Mouse (Mus musculus) forebrain, embryonic 15.5 days (tissue): ENCODE measurements at regions not wholly inside any gene's neighbourhood (a gene's known extent, or its start where the extent isn't known, plus 50 kb on each side); places are given as distances from the start of the nearest gene placed in this dataset.
"Not testable (repeated sequence)": the region's sequence is repeated elsewhere in the genome, so short reads cannot be mapped to it uniquely, and the experiment has no call there.

Source experiments
- ATAC-seq: fragments of 200-750 bp; cut with Nextera tagmentation; replicated peaks from 2 replicates; pipeline ENCODE4 v1.8.0; 2017; ENCODE audit warnings: mild to moderate bottlenecking, moderate TSS enrichment, moderate library complexity
- H3K27ac ChIP-seq: fragments of 300-500 bp; sonication (generic); replicated peaks from 2 replicates; pipeline ENCODE4 v1.5.1; 2015; ENCODE audit warnings: mild to moderate bottlenecking, inconsistent platforms
- H3K27me3 ChIP-seq: fragments of 300-500 bp; sonication (generic); 2 replicates; pipeline ENCODE4 v1.6.1; 2015; ENCODE audit warnings: inconsistent platforms
- H3K36me3 ChIP-seq: fragments of 300-500 bp; sonication (generic); 2 replicates; pipeline ENCODE4 v1.6.1; 2015; ENCODE audit warnings: mild to moderate bottlenecking, inconsistent platforms
- H3K4me1 ChIP-seq: fragments of 300-500 bp; sonication (generic); 2 replicates; pipeline ENCODE4 v1.6.1; 2015; ENCODE audit warnings: inconsistent platforms
- H3K4me2 ChIP-seq: fragments of 300-500 bp; sonication (generic); replicated peaks from 2 replicates; pipeline ENCODE4 v1.6.1; 2015; ENCODE audit warnings: mild to moderate bottlenecking, inconsistent platforms
- H3K4me3 ChIP-seq: fragments of 300-500 bp; sonication (generic); 2 replicates; pipeline ENCODE4 v1.5.1; 2015; ENCODE audit warnings: mild to moderate bottlenecking, inconsistent platforms
- H3K9ac ChIP-seq: fragments of 300-500 bp; sonication (generic); replicated peaks from 2 replicates; pipeline ENCODE4 v1.6.1; 2015; ENCODE audit warnings: mild to moderate bottlenecking, inconsistent platforms
- H3K9me3 ChIP-seq: fragments of 300-500 bp; sonication (generic); 2 replicates; pipeline ENCODE4 v1.6.1; 2016; ENCODE audit warnings: inconsistent platforms
- WGBS: fragments of 180-500 bp; shearing (Covaris S2); methylation state at CpG from one replicate; pipeline ENCODE4 v1.1.7; 2015; ENCODE audit warnings: mixed read lengths; 5-methylcytosine and 5-hydroxymethylcytosine counted together

DNA sequence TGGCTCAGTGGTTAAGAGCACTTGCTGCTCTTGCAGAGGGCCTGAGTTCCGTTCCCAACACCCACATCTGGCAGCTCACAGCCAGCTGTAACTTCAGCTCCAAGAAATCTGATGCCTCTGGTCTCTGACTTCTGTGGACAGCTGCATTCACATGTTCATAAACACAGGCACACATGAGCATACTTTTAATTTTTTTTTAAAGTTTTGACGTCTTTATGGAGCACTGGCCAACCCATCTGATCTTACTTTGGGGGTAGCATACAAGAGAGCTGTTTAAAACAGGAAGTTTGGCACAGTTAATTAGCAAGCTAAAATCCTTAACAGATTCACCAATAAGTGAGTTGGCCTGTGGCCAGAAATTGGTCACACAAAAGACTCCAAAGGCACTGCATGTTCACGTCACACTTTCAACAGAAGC is 81.2 kb upstream of the Atl2 start:
- H3K4me3 ChIP-seq = no peak overlapping the region
- WGBS = 33% methylated on average over 3 of the region's 3 CpGs
- no peaks in the 10 kb centered on the region for H3K36me3 ChIP-seq
- no peak overlapping the region for H3K27ac ChIP-seq
- no peak overlapping the region for H3K4me2 ChIP-seq
- peaks cover 11% of the 10 kb centered on the region for H3K4me1 ChIP-seq
- H3K9me3 ChIP-seq = no peaks in the 10 kb centered on the region
- H3K9ac ChIP-seq = no peak overlapping the region
- no peaks in the 10 kb centered on the region for H3K27me3 ChIP-seq
- ATAC-seq = no peak

DNA sequence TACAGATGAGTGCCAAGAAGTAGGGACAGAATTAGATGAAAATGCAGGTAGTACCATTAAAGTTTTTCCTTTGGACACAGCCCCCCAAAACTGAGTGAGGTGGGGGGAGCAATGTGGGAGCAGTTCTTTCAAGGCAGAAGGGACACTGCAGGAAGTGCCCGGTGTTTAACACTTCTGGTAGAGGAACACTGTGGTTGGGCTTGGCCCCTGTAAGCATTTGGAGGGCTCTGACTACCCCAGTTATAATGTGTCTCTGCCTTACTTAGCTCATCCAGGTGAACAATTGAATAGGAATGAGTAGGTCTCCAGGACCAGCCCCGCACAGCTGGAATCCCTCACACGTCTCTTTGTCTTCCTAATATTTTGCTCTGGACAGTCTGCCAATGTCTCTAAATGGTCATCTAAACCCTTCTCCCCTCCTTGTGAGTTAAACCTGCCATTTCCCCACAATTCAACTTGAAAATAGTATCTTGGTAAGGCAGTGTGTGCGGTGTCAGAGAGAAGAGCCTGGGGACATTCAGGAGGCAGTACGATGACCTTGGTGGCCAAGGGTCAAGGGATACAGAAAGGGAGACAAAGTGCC is 80.7 kb upstream of the Atl2 start:
- peak overlapping the region; percentile 30 for H3K4me2 ChIP-seq
- H3K27ac ChIP-seq = no peak overlapping the region
- H3K4me3 ChIP-seq = peak overlapping the region; percentile 6
- 88% methylated on average over 5 of the region's 5 CpGs for WGBS
- no peaks in the 10 kb centered on the region for H3K27me3 ChIP-seq
- peaks cover 11% of the 10 kb centered on the region for H3K4me1 ChIP-seq
- no peaks in the 10 kb centered on the region for H3K36me3 ChIP-seq
- peak; percentile 30; the same call in 1 of the 2 replicates for ATAC-seq
- no peak overlapping the region for H3K9ac ChIP-seq
- no peaks in the 10 kb centered on the region for H3K9me3 ChIP-seq

DNA sequence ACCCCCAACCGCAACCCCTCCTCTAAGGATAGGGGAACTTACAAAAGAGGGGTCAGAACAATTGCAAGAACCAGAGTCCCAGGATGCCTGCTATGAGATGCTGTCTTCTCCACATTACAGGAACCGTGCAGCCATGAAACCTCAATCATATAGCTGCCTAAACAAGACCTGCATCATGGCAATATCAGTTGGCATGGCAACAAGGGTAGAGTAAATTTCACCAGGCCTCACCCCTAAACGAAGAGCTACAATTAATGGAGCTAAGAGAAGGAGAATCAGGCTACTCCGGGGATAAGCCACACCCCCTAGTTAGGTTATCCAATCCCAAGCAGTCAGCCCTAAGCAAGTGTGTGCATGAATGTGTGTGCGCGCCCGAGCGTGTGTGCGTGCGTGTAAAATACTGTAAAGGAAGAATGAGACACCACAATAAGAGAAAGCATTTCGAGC is 80.1 kb upstream of the Atl2 start:
- H3K27me3 ChIP-seq = no peaks in the 10 kb centered on the region
- H3K4me3 ChIP-seq = peak overlapping the region; percentile 6
- H3K36me3 ChIP-seq = no peaks in the 10 kb centered on the region
- no peak overlapping the region for H3K27ac ChIP-seq
- H3K9ac ChIP-seq = no peak overlapping the region
- no peaks in the 10 kb centered on the region for H3K9me3 ChIP-seq
- peaks cover 11% of the 10 kb centered on the region for H3K4me1 ChIP-seq
- ATAC-seq = peak; percentile 91
- 26% methylated on average over 11 of the region's 11 CpGs for WGBS
- H3K4me2 ChIP-seq = peak overlapping the region; percentile 30

DNA sequence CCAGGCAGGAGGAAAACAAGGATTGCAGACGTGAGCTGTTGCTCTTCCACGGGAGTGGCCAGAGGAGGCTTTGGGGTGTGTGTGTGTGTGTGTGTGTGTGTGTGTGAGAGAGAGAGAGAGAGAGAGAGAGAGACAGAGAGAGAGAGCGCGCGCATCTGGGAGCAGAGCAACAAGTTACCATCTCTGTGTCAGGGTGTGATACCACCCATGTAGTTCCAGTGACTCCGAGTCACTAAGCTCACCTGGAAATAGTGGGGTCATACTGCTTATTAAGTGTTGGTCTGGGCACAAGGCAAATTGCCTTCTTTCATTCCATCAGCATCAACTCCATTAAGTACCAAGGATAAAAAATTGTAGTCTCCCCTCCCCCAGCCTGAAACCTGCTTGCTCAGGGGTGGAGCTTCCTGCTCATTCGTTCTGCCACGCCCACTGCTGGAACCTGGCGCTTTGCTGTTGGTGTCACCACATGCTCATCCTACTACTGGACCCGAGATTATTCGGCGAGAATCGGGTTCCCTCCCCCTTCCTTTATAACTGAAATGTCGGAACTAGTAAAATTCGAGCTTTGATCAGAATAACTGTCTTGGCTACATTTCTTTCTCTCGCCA is 79.3 kb upstream of the Atl2 start:
- WGBS = 20% methylated on average over 16 of the region's 16 CpGs

DNA sequence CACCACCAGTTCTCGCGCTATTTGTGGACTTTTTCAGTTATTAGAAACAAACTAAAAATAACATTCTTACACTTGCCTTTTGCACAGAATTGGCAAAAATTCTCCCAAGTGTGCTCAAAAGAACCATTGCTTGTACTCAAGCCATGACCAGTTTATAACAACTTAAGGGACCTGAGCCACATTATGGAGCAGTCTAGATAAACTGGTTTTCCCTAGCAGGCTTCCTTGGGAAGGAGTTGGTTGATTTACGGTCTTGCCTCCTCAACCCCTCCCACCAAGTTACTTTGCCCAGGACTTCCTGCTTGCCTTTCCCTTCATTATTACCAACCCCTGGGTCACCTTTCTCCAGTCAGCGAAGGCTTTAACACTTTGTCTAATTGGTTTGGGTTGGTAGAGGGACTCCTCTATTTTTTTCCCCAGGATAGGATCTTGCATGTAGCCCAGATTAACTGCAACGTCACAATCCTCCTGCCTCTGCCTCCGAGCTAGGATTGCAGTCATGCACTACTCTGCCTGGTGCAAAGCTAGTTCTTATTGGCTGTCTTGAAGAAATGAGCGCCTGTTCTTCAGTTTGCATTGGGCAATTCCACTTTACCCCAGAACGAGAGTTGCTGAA is 75.9 kb upstream of the Atl2 start:
- Histone ChIP-seq H3K4me2 (no peak overlapping the region), H3K9me3 (no peaks in the 10 kb centered on the region), H3K4me3 (no peak overlapping the region), H3K27me3 (no peaks in the 10 kb centered on the region), H3K27ac (no peak overlapping the region), H3K4me1 (peaks cover 11% of the 10 kb centered on the region), H3K36me3 (no peaks in the 10 kb centered on the region), H3K9ac (no peak overlapping the region)
- ATAC-seq = no peak
- 86% methylated on average over 8 of the region's 8 CpGs for WGBS

More for the DNA sequence above, 79.3 kb upstream of the Atl2 start:
- Histone ChIP-seq H3K4me2 (peak overlapping the region; percentile 30), H3K4me1 (peaks cover 11% of the 10 kb centered on the region), H3K4me3 (peak overlapping the region; percentile 6)
- not testable (repeated sequence) for H3K36me3 ChIP-seq, H3K9me3 ChIP-seq, H3K9ac ChIP-seq, H3K27me3 ChIP-seq, H3K27ac ChIP-seq
- peak; percentile 31; the same call in 1 of the 2 replicates for ATAC-seq

DNA sequence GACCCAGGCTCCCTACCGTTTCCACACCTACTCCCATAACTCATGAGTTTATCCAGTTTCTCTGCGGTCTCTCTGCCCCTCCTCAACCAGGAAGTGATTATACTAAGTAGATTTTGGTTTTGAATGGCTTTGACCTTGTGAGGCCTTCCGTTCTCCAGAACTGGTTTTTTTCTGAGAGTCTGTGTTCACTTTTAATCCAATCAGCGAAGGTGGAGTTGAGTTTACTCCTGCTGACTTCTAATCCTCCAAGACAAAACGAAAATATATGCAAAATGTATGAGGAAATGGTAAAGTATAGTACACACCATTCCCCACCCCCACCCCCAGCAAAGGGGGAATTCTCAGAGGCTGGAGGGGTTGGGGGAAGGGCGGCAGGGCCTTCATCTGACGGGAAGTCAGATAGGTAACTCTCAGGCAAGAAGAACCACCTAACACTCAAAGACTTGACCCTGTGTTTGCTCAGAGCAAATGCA is 73.6 kb upstream of the Atl2 start:
- Histone ChIP-seq H3K4me2 (no peak overlapping the region), H3K9ac (no peak overlapping the region), H3K27me3 (no peaks in the 10 kb centered on the region), H3K4me3 (no peak overlapping the region), H3K36me3 (no peaks in the 10 kb centered on the region), H3K9me3 (no peaks in the 10 kb centered on the region), H3K4me1 (no peaks in the 10 kb centered on the region), H3K27ac (no peak overlapping the region)
- WGBS = 28% methylated on average over 7 of the region's 7 CpGs
- no peak for ATAC-seq

DNA sequence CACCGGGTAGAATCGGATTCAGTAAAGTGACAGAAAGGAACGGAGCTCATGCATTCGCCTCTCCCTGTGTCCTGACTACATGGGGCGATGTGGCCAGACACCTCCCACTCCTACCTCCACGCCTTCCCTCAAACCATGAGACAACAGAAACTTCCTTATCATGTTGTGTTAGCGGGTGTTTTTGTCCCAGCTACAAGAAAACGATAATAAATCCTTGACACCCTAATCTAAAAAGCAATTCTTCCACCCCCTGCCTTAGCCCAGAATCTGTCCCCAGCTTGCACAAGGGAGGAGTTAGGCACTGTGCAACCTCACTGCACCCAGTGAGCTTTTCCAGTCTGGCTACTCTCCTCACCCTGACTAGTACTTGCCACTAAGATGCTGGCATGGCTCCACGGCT is 72.9 kb upstream of the Atl2 start:
- Histone ChIP-seq H3K9me3 (no peaks in the 10 kb centered on the region), H3K4me3 (no peak overlapping the region), H3K27ac (no peak overlapping the region), H3K36me3 (no peaks in the 10 kb centered on the region), H3K4me1 (no peaks in the 10 kb centered on the region), H3K9ac (no peak overlapping the region), H3K4me2 (no peak overlapping the region), H3K27me3 (no peaks in the 10 kb centered on the region)
- WGBS = 83% methylated on average over 9 of the region's 9 CpGs
- ATAC-seq = no peak

DNA sequence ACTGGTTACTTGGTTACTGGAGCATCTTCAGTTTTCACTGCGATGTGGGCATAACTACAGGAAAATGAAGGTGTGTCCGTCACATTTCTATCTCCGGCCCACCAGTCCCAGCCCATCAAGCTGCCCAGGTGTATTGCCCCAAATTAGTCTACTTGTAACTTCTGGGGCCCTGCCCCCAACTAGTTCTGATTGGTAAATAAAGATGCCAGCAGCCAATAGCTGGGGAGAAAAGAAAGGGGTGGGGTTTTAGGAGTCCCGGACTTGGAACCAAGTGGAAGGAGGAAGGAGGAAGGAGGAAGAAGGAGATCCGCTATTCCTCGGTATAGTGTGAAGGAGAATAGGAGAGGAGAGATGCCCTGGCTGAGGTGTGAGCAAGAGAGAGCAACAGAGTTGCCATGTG is 71.1 kb upstream of the Atl2 start:
- Histone ChIP-seq H3K27me3 (no peaks in the 10 kb centered on the region), H3K4me2 (no peak overlapping the region), H3K4me3 (no peak overlapping the region), H3K36me3 (no peaks in the 10 kb centered on the region), H3K27ac (no peak overlapping the region), H3K9me3 (no peaks in the 10 kb centered on the region), H3K9ac (no peak overlapping the region), H3K4me1 (no peaks in the 10 kb centered on the region)
- WGBS = 43% methylated on average over 6 of the region's 6 CpGs
- no peak for ATAC-seq

DNA sequence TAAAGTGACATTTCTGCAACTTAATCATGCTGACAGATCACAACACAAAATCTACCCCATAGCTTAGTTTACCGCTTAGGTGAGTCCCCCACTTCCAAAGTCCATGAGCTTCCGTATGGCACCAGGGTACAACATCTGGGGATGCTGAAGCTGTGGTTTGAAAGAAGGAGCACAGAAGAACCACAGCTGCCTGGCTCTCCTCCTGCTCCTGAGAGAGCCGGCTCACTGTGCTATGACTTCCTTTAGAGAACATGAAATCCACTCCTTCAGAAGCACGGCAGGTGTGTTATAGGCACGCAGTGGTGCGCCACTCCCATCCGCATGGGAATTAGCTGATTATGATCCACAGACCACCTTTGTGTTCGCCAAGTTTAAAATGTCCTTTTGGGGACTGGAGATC is 69.7 kb upstream of the Atl2 start:
- no peak overlapping the region for H3K27ac ChIP-seq
- H3K4me3 ChIP-seq = no peak overlapping the region
- no peaks in the 10 kb centered on the region for H3K4me1 ChIP-seq
- WGBS = 94% methylated on average over 8 of the region's 8 CpGs
- H3K27me3 ChIP-seq = no peaks in the 10 kb centered on the region
- H3K9ac ChIP-seq = no peak overlapping the region
- no peaks in the 10 kb centered on the region for H3K36me3 ChIP-seq
- no peak for ATAC-seq
- H3K9me3 ChIP-seq = no peaks in the 10 kb centered on the region
- H3K4me2 ChIP-seq = no peak overlapping the region

DNA sequence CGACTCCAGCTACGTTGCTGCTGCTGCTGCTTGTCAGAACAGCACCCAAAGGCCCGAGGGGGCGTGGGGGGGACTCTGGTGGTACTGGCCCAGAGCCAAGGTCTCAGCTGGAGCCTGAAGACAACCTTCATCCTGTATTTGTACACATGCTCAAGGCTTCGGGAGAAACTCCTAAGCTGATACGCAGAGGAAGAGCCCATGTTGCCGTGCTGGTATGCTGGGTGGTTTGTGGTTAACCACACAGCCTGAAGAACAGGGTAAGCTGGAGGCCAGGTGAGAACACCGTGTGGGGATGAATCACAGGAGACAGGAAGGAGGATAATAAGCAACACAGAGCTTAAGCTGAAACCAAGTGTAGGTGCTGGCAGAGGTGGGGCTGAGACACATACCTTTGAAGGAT is 68.9 kb upstream of the Atl2 start:
- Histone ChIP-seq H3K4me2 (no peak overlapping the region), H3K27ac (no peak overlapping the region), H3K27me3 (no peaks in the 10 kb centered on the region), H3K9me3 (no peaks in the 10 kb centered on the region), H3K9ac (no peak overlapping the region), H3K4me3 (no peak overlapping the region), H3K4me1 (no peaks in the 10 kb centered on the region), H3K36me3 (no peaks in the 10 kb centered on the region)
- 82% methylated on average over 8 of the region's 8 CpGs for WGBS
- no peak for ATAC-seq

DNA sequence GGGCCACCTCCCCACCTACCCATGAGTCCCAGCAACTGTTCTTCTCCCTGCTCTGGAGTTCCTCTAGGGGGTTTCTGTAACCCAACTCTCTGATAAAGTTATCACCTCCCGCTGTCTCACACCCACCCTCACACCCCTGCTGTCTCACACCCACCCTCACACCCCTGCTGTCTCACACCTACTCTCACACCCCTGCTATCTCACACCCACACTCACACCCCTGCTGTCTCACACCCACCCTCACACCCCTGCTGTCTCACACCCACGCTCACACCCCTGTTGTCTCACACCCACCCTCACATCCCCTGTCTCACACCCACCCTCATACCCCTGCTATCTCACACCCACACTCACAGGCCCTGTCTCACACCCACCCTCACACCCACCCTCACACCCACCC is 67.4 kb upstream of the Atl2 start:
- Histone ChIP-seq H3K4me1 (no peaks in the 10 kb centered on the region), H3K9me3 (no peaks in the 10 kb centered on the region), H3K27me3 (no peaks in the 10 kb centered on the region), H3K36me3 (no peaks in the 10 kb centered on the region), H3K27ac (no peak overlapping the region), H3K4me2 (no peak overlapping the region), H3K9ac (no peak overlapping the region), H3K4me3 (no peak overlapping the region)
- ATAC-seq = no peak
- 78% methylated on average over 2 of the region's 2 CpGs for WGBS

DNA sequence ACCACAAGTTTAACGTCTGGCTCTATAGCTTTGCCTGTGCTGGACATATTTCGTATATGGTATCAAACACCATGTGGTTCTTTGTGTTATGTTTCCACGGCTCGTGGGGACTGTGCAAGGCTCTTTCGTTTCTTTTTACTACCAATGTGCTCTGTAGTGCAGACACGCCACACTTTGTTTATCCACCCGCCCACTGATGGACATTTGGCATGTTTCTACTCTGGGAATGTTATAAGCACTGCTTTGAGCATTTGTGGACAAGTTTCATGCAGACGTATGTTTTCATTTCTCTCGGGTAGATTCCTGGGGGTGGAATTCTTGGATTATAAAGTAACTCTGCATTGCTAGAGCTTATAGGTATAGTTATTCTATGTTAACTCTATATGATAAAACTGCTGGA is 65.5 kb upstream of the Atl2 start:
- Histone ChIP-seq H3K27ac (no peak overlapping the region), H3K9me3 (no peaks in the 10 kb centered on the region), H3K9ac (no peak overlapping the region), H3K36me3 (no peaks in the 10 kb centered on the region), H3K4me3 (no peak overlapping the region), H3K27me3 (no peaks in the 10 kb centered on the region), H3K4me1 (no peaks in the 10 kb centered on the region), H3K4me2 (no peak overlapping the region)
- no peak for ATAC-seq
- 82% methylated on average over 9 of the region's 9 CpGs for WGBS
